Mouse (Mus musculus) kidney, embryonic 16.5 days (tissue): Measurements from ENCODE around the gene Gm17655. TPM values are rescaled to one million over a fixed set of nuclear protein-coding genes. Genes with fewer than 3 reads are reported as not detected.
A peak's percentile ranks its signal among the peaks of the same experiment; 100 is the strongest.
"Not testable (repeated sequence)": the region's sequence is repeated elsewhere in the genome, so short reads cannot be mapped to it uniquely, and the experiment has no call there.

Source experiments
- ATAC-seq: fragments of 200-750 bp; cut with Nextera tagmentation; 2 replicates; pipeline ENCODE4 v1.8.0; 2017; ENCODE audit warnings: moderate TSS enrichment; ENCODE audit not compliant: low FRiP score, low TSS enrichment
- H3K27ac ChIP-seq: fragments of 300-500 bp; sonication (generic); 2 replicates; pipeline ENCODE4 v1.5.1; 2014; ENCODE audit warnings: low read length
- H3K27me3 ChIP-seq: fragments of 300-500 bp; sonication (generic); 2 replicates; pipeline ENCODE4 v1.6.1; 2014; ENCODE audit warnings: low read length, control low read depth, mixed read lengths; ENCODE audit not compliant: insufficient read depth
- H3K36me3 ChIP-seq: fragments of 300-500 bp; sonication (generic); 2 replicates; pipeline ENCODE4 v1.6.1; 2014; ENCODE audit warnings: low read length, control low read depth, mixed read lengths; ENCODE audit not compliant: insufficient read depth
- H3K4me1 ChIP-seq: fragments of 300-500 bp; sonication (generic); 2 replicates; pipeline ENCODE4 v1.6.1; 2014; ENCODE audit warnings: low read length, control low read depth, mixed read lengths; ENCODE audit not compliant: insufficient read depth
- H3K4me2 ChIP-seq: fragments of 300-500 bp; sonication (generic); replicated peaks from 2 replicates; pipeline ENCODE4 v1.6.1; 2014; ENCODE audit warnings: low read depth, low read length
- H3K4me3 ChIP-seq: fragments of 300-500 bp; sonication (generic); 2 replicates; pipeline ENCODE4 v1.5.1; 2014; ENCODE audit warnings: mild to moderate bottlenecking, low read length
- H3K9ac ChIP-seq: fragments of 300-500 bp; sonication (generic); replicated peaks from 2 replicates; pipeline ENCODE4 v1.6.1; 2014; ENCODE audit warnings: low read length
- H3K9me3 ChIP-seq: fragments of 300-500 bp; sonication (generic); 2 replicates; pipeline ENCODE4 v1.6.1; 2016; ENCODE audit warnings: low read length, control low read depth
- WGBS: fragments of 180-500 bp; shearing (Covaris S2); extraction: QIAGEN DNeasy Blood & Tissue Kit; methylation state at CpG from one replicate; pipeline ENCODE4 v1.1.7; 2014; 5-methylcytosine and 5-hydroxymethylcytosine counted together
- polyA plus RNA-seq: library from polyadenylated mRNA; unstranded; fragments of >200 nt; fragmentation: Nextera tagmentation; extraction: Ambion mirVana; gene quantifications from 2 replicates; pipeline ENCODE4 v1.2.1, GENCODE M21; 2015

Gm17655 gene
- polyA plus RNA-seq = 4.2 and 6.9 TPM in 2 replicates

- not testable (repeated sequence) for H3K4me2 ChIP-seq, H3K4me3 ChIP-seq, H3K36me3 ChIP-seq, H3K27me3 ChIP-seq, H3K4me1 ChIP-seq, ATAC-seq, H3K9ac ChIP-seq, H3K27ac ChIP-seq
- H3K9me3 ChIP-seq = peaks cover 17% of the 10 kb centered on the region
- 82% methylated on average over 2 of the region's 2 CpGs for WGBS
Measured at GRCm38 (mm10) chr5:110072413-110072812, at the start of gene Gm17655. Gene Gm17655, minus strand, starts transcription at chr5:110072513.

- under 1% methylated on average over 12 of the region's 12 CpGs for WGBS
- Histone ChIP-seq H3K4me3 (peak within 1 kb of the TSS; percentile 80), H3K27ac (peak within 1 kb of the TSS; percentile 90), H3K4me2 (peak within 1 kb of the TSS; percentile 69), H3K9ac (peak within 1 kb of the TSS; percentile 76), H3K9me3 (0 out of 2 replicates have a peak, but pooled peaks cover 2% of the 10 kb centered on the region), H3K4me1 (peaks cover 14% of the 10 kb centered on the region; the same call in 1 of the 2 replicates), H3K36me3 (peaks cover 31% of the 10 kb centered on the region), H3K27me3 (no peaks in the 10 kb centered on the region)
- peak; percentile 28 for ATAC-seq
Measured at GRCm38 (mm10) chr5:110109991-110110441, 37.7 kb upstream of the Gm17655 start, which contains the start of gene Zfp605. Gene Zfp605, plus strand, starts transcription at chr5:110110092.

- Histone ChIP-seq H3K27ac (peak overlapping the region; percentile 99), H3K4me3 (peak overlapping the region; percentile 74), H3K36me3 (peaks cover 39% of the 10 kb centered on the region), H3K9ac (peak overlapping the region; percentile 84), H3K9me3 (0 out of 2 replicates have a peak, but pooled peaks cover 8% of the 10 kb centered on the region), H3K4me2 (peak overlapping the region; percentile 76), H3K27me3 (no peaks in the 10 kb centered on the region), H3K4me1 (peaks cover 14% of the 10 kb centered on the region; the same call in 1 of the 2 replicates)
- no peak for ATAC-seq
- 0% methylated on average over 7 of the region's 7 CpGs for WGBS
Measured at GRCm38 (mm10) chr5:110108305-110108628, 36.0 kb upstream of the Gm17655 start.

GRCm38 (mm10) chr5:110107581-110108304, 35.4 kb upstream of the Gm17655 start, which contains the start of gene Gtpbp6:
Gene Gtpbp6, minus strand, starts transcription at chr5:110108197.
- Histone ChIP-seq H3K27ac (peak within 1 kb of the TSS; percentile 99), H3K4me3 (peak within 1 kb of the TSS; percentile 74), H3K9me3 (0 out of 2 replicates have a peak, but pooled peaks cover 8% of the 10 kb centered on the region), H3K4me2 (peak within 1 kb of the TSS; percentile 76), H3K9ac (peak within 1 kb of the TSS; percentile 84), H3K27me3 (no peaks in the 10 kb centered on the region), H3K4me1 (peaks cover 14% of the 10 kb centered on the region; the same call in 1 of the 2 replicates), H3K36me3 (peaks cover 39% of the 10 kb centered on the region)
- WGBS = under 1% methylated on average over 68 of the region's 71 CpGs
- peak; percentile 93 for ATAC-seq

GRCm38 (mm10) chr5:110106901-110107564, 34.7 kb upstream of the Gm17655 start:
- Histone ChIP-seq H3K4me3 (peak overlapping the region; percentile 74), H3K27me3 (no peaks in the 10 kb centered on the region), H3K9me3 (0 out of 2 replicates have a peak, but pooled peaks cover 8% of the 10 kb centered on the region), H3K27ac (peak overlapping the region; percentile 99), H3K4me1 (peaks cover 16% of the 10 kb centered on the region), H3K36me3 (peaks cover 38% of the 10 kb centered on the region), H3K4me2 (peak overlapping the region; percentile 76), H3K9ac (peak overlapping the region; percentile 84)
- WGBS = 10% methylated on average over 40 of the region's 41 CpGs
- peak; percentile 49 for ATAC-seq

GRCm38 (mm10) chr5:110106140-110106871, 34.0 kb upstream of the Gm17655 start:
- Histone ChIP-seq H3K4me2 (peak overlapping the region; percentile 76), H3K27me3 (no peaks in the 10 kb centered on the region), H3K4me1 (peaks cover 24% of the 10 kb centered on the region), H3K27ac (no peak overlapping the region), H3K4me3 (peak overlapping the region; percentile 74), H3K9ac (peak overlapping the region; percentile 84), H3K36me3 (peaks cover 38% of the 10 kb centered on the region), H3K9me3 (0 out of 2 replicates have a peak, but pooled peaks cover 8% of the 10 kb centered on the region)
- no peak for ATAC-seq
- WGBS = 93% methylated on average over 26 of the region's 26 CpGs

GRCm38 (mm10) chr5:110104616-110105380, 32.5 kb upstream of the Gm17655 start:
- Histone ChIP-seq H3K9ac (no peak overlapping the region), H3K4me2 (no peak overlapping the region), H3K4me3 (no peak overlapping the region), H3K27me3 (no peaks in the 10 kb centered on the region), H3K27ac (no peak overlapping the region), H3K9me3 (0 out of 2 replicates have a peak, but pooled peaks cover 8% of the 10 kb centered on the region), H3K36me3 (peaks cover 38% of the 10 kb centered on the region), H3K4me1 (peaks cover 34% of the 10 kb centered on the region)
- WGBS = 93% methylated on average over 36 of the region's 36 CpGs
- ATAC-seq = no peak

GRCm38 (mm10) chr5:110103901-110104615, 31.7 kb upstream of the Gm17655 start:
- no peak overlapping the region for H3K9ac ChIP-seq
- no peak overlapping the region for H3K4me2 ChIP-seq
- H3K4me3 ChIP-seq = no peak overlapping the region
- H3K36me3 ChIP-seq = peaks cover 38% of the 10 kb centered on the region
- H3K9me3 ChIP-seq = 0 out of 2 replicates have a peak, but pooled peaks cover 8% of the 10 kb centered on the region
- ATAC-seq = no peak
- no peaks in the 10 kb centered on the region for H3K27me3 ChIP-seq
- 95% methylated on average over 27 of the region's 27 CpGs for whole genome bisulfite sequencing
- H3K27ac ChIP-seq = no peak overlapping the region
- H3K4me1 ChIP-seq = peaks cover 38% of the 10 kb centered on the region
